Mouse (Mus musculus): ENCODE data around the gene Tdrkh.

Gene Tdrkh

DNA sequence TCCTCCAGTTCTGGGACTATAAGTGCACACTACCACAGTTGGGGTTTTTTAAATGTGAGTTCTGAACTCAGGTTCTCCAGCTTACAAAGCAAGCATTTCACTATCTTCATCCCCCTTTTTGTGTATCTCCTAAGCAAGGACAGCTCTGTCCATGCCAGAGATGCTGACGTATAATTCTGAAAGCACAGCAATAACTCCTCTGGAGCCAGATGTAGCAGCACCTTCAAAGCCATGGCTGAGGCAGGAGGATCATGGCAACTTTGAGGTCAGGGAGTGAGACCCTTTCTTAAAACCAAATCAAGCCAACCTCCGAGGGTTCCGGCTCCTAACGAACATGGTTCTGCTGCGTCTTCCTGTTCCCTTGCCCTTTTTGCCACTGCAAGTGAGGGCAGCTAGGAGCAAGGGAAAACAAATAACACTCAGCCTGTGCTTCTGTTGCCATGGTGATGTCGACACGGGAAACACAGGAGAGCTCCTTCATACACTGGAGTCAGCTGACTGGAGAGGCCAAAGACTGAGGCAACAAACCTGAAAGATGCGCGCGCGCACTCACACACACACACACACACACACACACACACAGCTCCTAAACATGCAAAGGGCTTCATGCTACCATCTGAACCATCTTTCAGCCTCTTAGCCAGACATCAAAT, 51.0 kb downstream of the Tdrkh start:
- no peak for DNase-seq (ENCODE audit: low read depth)

DNA sequence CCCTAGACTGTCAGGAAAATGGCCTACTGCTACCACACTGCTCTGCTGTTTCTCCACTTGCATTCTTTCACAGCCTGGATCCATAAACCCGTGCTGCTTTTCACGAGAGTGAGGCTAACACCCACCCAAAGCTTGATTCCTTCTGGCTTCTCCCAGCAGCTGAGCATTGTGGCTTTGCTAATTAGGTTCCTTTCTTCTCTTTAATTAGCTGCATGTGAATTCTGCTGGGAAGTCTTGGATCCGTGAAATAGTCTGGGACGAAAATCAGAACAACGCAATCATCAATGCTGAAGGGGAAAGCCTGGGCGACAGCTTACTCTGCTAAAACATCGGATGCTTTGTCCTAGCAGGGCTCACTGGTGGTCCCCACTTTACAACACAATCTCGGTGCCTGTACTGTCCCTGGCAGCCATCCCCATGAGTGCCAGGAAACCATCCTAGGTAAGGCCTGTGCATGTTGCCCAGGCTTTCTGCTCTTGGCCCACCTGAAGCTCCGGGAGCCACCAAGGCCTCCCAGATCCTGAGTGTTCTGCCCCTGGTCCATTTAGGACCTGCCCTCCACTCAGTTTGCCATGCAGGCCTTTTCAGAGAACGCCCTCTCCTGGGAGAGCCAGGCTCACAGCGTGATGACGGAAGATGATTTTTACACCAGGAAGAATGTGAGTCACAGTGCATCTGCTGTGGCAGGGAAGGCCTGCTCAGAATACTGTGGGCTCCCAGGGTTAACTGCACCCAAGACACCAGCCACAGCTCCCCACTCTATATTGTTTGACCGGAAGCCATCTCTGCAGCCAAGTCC, 52.8 kb downstream of the Tdrkh start:
- DNase-seq (ENCODE audit: low read depth): no peak

DNA sequence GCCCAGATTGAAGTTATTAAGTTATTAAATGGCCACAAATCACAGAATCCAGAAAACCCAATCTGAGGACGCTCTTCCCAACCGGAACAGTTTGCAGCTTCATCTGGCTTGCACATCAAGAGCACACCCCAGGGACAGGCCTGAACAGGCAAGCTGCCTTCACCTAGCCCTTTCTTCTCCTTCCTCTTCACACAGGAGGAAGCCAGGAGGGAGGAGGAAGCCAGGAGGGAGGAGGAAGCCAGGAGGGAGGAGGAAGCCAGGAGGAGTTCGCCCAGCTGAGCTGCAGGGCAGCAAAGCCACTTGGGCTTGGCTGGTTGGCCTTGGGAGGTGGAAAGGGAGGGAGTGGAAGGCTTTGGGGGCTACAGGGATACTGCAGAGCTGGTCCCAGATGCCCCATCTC, 55.9 kb downstream of the Tdrkh start:
- DNase-seq (ENCODE audit: low read depth): no peak

DNA sequence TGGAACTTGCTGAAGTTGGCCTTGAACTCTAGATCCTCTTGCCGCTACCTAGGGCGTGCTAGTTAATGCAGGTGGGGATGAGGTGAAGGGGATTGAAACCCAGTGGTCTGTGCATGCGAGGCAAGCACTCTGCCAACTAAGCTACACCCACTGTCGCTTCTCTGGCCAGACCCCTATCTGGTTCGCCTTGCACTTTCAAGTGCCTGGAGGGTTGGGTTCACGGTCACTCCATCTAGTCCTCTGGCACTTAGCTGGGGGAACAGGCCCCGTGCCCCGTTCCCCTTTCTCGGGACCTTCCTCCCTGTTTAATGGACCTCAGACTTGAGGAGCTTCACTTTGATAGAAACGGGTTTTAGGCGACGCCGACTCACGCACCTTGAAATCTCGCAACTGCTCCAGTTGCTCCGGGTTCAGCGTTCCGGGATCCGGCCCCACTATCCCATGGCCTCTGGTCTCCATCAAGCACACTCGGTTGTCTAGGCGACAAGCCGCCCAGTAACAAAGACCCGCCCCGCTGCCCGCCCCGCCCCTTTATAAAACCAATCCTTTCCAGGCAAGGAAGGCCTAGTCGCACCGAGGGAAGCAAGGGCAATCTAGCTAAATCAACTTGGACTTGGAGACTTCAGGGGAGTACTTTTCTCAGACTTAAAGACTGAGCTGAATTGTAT, 59.5 kb downstream of the Tdrkh start:
- DNase-seq (ENCODE audit: low read depth): no peak

DNA sequence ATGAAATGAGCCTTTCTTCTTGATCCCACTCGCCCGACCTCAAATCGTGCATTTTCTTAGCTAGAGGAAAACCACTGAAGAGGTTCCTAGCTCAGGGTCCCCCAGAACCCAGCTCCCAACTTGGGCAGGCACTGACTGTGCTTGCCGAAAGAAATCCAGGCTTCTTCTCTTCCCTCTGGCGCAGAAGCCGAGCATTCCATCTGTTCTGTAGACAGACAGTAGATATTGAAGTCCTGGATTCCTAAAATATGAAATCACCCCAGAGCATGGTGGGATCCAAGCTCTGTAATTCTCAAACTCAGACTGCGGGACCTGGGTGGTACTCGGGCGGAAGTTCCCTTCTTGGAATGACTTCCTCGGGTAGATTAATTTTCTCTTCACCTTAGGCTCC, 60.0 kb downstream of the Tdrkh start:
- no peak for DNase-seq (ENCODE audit: low read depth)

DNA sequence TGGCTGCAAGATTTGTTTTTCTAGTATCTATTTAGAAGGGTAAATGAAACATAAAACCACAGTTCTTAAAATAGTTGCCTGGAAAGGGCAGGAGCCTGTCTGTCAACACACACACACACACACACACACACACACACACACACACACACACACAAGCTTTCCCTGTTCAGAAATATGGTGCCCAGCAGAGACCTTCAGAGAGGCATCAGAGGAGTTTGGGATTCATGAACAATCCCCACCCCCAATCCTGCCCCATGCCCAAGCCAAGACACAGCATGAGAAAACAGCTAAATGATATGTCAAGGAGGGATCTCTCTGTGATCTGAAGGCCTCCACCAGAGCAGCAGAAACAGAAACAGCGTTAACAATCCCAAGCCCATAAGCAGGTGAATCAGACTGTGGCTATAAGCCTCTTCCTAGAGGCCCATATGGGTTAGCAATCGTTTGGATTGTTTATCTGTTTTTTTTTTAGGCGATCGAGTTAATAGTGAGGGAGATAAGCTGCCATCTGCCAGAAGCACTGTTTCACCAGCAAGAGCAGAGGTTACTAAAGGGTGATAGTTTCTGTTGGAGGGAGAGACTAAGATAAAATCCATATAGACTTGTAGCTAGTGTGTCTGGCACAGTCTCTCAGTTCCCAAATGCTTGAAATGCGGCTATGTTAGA, 60.6 kb downstream of the Tdrkh start:
- DNase-seq (ENCODE audit: low read depth): no peak

DNA sequence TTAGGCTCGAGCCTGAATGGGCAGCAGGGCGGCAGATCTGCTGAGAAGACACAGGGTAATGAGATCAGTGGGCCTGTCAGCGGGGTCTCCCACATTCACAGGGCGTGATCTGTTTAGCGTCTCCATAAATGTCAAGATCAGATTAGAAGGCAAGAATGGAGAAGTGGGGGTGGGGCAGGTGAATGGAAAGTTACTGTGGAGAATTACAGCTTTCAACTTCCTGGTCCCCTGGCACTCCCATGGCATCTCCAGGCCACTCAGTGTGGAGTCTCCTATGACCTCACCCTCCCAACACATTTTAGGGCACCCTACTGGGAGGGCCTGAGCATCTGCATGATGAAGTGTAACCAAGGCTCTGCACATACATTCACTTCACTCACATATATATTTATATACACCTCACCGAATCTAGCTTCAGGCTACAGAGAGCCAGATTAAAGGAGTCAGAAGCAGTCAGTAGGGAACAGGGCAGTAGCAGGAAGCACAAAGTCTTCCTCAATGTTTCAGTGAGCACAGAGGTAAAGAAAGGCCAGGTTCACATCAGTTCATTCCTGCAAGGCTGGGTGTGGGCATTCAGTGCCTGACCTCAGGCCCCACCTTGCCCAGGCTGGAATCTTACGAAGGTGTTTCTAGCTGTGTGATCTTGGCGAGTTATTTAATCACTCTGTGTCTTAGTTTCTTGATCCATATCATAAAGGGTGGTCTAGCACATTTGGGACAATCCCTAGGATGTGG, 63.4 kb downstream of the Tdrkh start:
- no peak for DNase-seq (ENCODE audit: low read depth)

DNA sequence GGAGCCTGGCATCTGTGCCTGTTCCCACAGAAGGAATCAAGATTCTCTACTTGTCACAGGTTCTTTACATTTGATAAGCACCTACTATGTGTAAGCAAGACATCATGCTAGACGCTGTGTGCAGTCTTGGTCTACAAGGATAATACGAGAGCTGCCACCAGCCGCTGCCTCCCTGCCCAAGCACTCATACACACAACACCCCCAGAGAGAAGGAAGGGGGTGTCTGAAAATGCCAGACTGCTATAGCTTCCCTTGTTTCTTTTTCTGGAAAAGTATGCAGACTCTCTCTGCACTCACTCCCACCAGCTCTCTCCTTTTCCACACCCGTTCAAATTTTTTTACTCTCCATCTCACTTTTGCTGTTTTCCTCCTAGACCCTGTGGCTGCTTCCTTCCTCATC, 64.4 kb downstream of the Tdrkh start:
- DNase-seq (ENCODE audit: low read depth): no peak

DNA sequence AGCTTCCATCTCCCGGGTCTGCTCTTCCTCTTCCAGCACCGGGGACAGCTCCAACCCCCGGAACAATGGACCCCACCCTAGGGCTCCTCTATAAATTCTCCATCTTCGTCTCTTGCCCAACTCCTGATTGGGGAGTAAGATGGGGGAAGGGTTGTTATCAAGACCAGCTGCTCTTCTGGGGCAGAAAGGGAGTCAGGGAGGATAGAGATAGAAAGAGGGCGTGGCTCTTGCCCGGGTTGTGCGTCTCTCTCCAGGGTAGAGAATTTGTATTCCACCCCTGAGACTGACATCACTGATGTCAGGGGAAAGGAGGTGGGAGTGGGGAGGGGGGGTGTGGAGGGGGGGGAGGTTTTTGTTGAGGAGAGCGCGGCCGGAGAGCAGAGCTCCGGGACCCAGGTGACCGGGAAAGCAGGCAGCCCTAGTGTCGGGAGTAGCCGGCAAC, 64.9 kb downstream of the Tdrkh start, which contains the start of gene Celf3:
Gene Celf3, plus strand, starts transcription at position 315 of the 442 bp plus-strand sequence.
- DNase-seq (ENCODE audit: low read depth): peak; percentile 28

DNA sequence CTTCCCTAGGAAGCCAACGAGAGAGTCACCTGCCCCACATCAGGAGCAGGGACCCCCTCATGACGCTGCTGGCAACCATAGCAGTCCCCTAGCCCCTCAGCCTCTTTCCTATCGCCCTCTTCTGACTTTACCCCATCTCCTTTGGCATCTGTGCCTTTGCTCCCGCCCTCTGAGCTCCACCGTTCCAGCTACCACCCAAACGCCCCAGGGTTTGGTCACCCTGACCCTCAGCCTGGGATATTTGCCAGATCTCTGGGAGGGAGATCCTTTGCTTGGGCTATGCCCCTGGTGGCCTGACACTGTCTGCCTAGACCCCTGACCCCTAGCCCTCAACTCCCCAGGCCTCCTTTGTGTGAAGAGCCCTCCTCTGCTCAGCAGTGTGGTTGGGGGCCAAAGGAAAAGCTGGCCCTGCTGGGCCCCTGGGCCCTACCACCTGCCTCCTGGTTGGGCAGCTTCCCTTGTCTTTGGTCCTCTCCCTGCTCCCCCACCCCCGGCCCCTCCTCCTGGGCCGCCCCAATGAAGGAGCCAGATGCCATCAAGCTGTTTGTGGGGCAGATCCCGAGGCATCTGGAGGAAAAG, 65.6 kb downstream of the Tdrkh start:
- DNase-seq (ENCODE audit: low read depth): no peak

DNA sequence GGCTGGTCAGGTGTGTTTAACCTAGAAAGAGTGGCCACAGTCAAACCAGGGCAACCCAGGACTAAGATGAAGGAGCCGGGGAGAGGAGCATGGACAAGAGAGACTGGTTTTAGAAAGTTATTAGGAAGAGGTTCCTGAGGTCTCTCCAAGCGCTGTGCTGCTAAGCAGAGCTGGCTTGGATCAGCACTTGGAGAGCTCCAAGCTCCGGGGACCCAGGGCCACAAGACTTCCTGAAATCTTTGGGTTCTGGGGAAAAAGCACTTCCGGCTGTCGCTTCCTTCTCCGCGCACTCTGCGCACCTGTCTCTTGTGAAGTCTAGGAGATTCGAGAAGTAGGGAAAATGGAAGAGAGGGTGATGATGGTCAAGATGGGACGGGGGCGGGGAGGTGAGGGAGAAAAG, 66.5 kb downstream of the Tdrkh start:
- DNase-seq (ENCODE audit: low read depth): no peak

DNA sequence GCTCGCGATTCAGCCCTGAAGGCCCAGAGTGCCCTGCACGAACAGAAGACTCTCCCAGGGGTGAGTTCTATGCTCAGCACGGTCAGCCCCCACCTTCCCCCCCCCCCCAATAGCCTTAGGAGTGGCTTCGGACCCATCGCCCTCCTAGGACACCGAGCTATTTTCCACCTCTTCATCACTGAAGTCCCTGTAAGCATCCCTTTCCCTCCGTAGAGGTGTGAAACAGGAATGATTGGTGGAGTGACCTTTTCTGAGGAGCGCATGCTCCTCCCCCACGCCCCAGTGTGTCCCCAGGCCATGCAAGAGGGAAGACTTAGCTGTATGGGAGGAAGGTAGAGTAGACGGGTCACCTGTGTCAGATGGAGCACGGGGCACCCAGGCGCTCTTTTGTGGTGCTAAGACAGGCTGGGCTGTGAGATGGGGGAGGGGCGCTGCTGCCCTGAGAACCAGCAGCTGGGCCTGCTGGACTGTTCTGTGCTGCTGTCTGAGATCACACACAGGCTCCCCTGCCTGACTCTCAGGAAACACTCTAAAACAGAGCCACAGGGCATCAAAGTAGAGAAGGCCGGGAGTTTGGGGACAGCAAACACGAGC, 67.3 kb downstream of the Tdrkh start, which contains the start of gene Riiad1:
Gene Riiad1, minus strand, starts transcription at position 51 of the 594 bp plus-strand sequence.
- no peak for DNase-seq (ENCODE audit: low read depth)

DNA sequence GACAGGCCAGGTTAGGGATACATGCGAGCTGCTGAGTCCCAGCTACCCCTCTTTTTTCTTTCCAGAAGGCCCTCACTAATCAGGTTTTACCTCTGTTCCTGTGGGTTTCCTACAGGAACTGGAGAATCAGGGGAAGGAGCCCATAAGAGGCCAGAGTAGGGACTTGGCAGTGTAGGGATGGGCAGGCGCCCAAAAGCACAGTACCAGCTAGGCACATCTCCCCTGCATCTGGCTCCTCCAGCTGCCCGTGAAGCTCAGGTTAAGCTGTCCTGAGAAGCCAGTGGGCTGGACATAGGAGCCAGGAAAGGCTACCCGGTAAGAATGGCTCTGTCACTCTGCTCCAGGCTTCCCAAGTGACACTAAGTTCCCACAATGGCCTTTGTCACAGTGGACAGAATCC, 68.4 kb downstream of the Tdrkh start:
- DNase-seq (ENCODE audit: low read depth): no peak

DNA sequence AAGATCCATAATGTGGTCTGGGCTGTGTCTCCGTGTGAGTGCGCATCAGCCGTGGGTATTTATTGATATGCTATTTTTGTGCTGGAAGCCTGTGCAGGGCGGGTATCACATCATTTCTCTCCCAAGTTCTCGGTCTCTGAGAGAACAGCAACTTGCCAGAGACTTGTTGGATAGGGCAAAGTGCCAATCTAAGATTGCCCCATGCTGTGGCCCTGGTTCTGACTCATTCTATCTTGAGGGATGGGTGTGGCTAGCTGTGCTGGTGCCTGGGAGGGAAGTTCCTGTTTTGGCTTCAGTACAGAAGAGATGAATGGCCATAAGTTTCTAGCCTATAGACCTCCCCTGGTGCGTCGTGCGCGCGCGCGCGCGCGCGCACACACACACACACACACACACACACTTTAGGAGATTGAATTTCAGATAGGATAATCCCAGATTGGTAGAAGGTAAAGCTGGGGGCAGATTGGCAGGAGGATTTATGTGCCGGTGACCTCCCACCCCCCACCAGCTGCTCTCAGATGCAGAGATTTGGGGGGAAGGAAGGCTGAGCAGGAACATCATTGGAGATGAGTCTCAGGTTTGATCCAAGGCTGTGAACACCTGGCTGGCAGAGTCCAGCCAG, 69.8 kb downstream of the Tdrkh start:
- DNase-seq (ENCODE audit: low read depth): peak; percentile 46

DNA sequence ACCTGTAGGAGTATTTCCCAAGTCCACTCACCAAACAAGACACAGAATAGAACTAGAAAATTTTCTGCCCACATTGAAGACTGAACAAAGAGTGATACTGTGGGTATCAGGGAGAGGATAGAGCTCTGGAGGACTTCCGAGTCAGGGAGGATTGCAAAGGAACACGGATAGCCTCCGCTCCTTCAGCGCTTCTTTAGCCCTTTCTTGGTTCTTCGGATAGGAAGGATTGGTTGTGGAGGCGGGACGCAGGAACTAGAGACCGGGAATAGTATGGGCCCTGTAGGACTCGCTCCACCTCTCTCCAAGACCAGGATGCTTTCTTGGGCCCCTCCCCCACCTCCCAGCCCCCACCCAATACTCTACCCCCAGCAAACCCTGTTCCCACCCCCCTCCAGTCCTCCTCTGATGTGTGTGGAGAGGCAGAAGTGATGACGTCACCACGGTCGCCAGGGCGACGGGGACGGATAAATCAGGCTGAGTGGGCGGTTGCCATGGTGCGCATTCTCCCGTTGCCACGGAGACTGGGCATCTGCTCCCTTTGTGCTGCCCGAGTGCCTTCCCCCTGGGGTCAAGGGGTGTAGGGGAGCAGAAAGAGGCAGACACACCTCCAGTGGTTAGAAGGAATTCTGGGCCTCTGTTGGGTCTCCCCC, 70.8 kb downstream of the Tdrkh start:
- DNase-seq (ENCODE audit: low read depth): no peak

All from c-Kit-positive CD71-negative TER-119-negative erythroid progenitor cells, embryonic 14.5 days (primary cell).